Mouse (Mus musculus) forebrain, embryonic 16.5 days (tissue): Measurements from ENCODE around the gene Tex22. TPM values are rescaled to one million over a fixed set of nuclear protein-coding genes. Genes with fewer than 3 reads are reported as not detected.

Experiments used
- ATAC-seq: fragments of 200-750 bp; cut with Nextera tagmentation; 2 replicates; pipeline ENCODE4 v1.8.0; 2017; ENCODE audit warnings: mild to moderate bottlenecking, moderate library complexity
- H3K27ac ChIP-seq: fragments of 300-500 bp; sonication (generic); 2 replicates; pipeline ENCODE4 v1.5.1; 2014; ENCODE audit warnings: low read length, control low read depth
- H3K27me3 ChIP-seq: fragments of 300-500 bp; sonication (generic); replicated peaks from 2 replicates; pipeline ENCODE4 v1.6.1; 2014; ENCODE audit warnings: low read length; ENCODE audit not compliant: control insufficient read depth, insufficient read depth
- H3K36me3 ChIP-seq: fragments of 300-500 bp; sonication (generic); 2 replicates; pipeline ENCODE4 v1.6.1; 2014; ENCODE audit not compliant: control insufficient read depth, insufficient read depth
- H3K4me1 ChIP-seq: fragments of 300-500 bp; sonication (generic); replicated peaks from 2 replicates; pipeline ENCODE4 v1.6.1; 2014; ENCODE audit warnings: low read length; ENCODE audit not compliant: control insufficient read depth, insufficient read depth
- H3K4me2 ChIP-seq: fragments of 300-500 bp; sonication (generic); 2 replicates; pipeline ENCODE4 v1.6.1; 2014; ENCODE audit warnings: mild to moderate bottlenecking, low read length, control low read depth
- H3K4me3 ChIP-seq: fragments of 300-500 bp; sonication (generic); replicated peaks from 2 replicates; pipeline ENCODE4 v1.5.1; 2014; ENCODE audit warnings: mild to moderate bottlenecking, low read length, control low read depth
- H3K9ac ChIP-seq: fragments of 300-500 bp; sonication (generic); replicated peaks from 2 replicates; pipeline ENCODE4 v1.6.1; 2014; ENCODE audit warnings: low read depth, low read length, control low read depth
- H3K9me3 ChIP-seq: fragments of 300-500 bp; sonication (generic); 2 replicates; pipeline ENCODE4 v1.6.1; 2016; ENCODE audit warnings: low read length; ENCODE audit not compliant: control insufficient read depth
- WGBS: fragments of 180-500 bp; shearing (Covaris S2); extraction: QIAGEN DNeasy Blood & Tissue Kit; methylation state at CpG from one replicate; pipeline ENCODE4 v1.1.7; 2014; 5-methylcytosine and 5-hydroxymethylcytosine counted together
- polyA plus RNA-seq: library from polyadenylated mRNA; unstranded; fragments of >200 nt; fragmentation: Nextera tagmentation; extraction: Ambion mirVana; gene quantifications from 2 replicates; pipeline ENCODE4 v1.2.1, GENCODE M21; 2015

The Tex22 gene
- polyA plus RNA-seq, 1 experiment from 2014 or later: not detected

- Histone ChIP-seq H3K27ac (no peak overlapping the region), H3K4me2 (no peak overlapping the region), H3K9me3 (no peaks in the 10 kb centered on the region), H3K27me3 (no peaks in the 10 kb centered on the region), H3K4me1 (no peaks in the 10 kb centered on the region), H3K4me3 (no peak overlapping the region), H3K36me3 (peaks cover 55% of the 10 kb centered on the region), H3K9ac (no peak overlapping the region)
- ATAC-seq: no peak
- 95% methylated on average over 8 of the region's 8 CpGs for WGBS
Observed at GRCm38 (mm10) chr12:113130732-113131131, 56.4 kb downstream of the Tex22 start.

DNA sequence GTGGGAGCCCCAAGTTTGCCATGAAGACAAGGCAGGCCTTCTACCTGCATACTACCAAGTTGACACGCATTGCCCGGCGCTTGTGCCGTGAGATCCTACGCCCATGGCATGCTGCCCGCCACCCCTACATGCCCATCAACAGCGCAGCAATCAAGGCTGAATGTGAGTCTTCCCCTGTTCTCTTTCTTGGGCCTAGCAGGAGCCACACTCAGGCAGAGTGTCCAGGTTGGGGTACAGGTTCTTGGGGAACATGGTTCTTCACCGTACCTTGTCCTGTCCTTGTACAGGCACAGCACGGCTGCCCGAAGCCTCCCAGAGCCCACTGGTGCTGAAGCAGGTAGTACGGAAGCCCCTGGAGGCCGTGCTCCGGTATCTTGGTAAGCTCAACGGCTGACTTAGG lies 57.3 kb downstream of the Tex22 start:
- ATAC-seq: no peak
- H3K4me3 ChIP-seq: no peak overlapping the region
- H3K27ac ChIP-seq: no peak overlapping the region
- H3K4me1 ChIP-seq: no peaks in the 10 kb centered on the region
- H3K36me3 ChIP-seq: peaks cover 61% of the 10 kb centered on the region
- WGBS: 97% methylated on average over 14 of the region's 14 CpGs
- no peaks in the 10 kb centered on the region for H3K27me3 ChIP-seq
- no peak overlapping the region for H3K9ac ChIP-seq
- H3K9me3 ChIP-seq: no peaks in the 10 kb centered on the region
- no peak overlapping the region for H3K4me2 ChIP-seq

- no peaks in the 10 kb centered on the region for H3K27me3 ChIP-seq
- no peak overlapping the region for H3K9ac ChIP-seq
- WGBS: 49% methylated on average over 2 of the region's 2 CpGs
- no peak overlapping the region for H3K4me2 ChIP-seq
- no peak overlapping the region for H3K4me3 ChIP-seq
- no peaks in the 10 kb centered on the region for H3K9me3 ChIP-seq
- no peak for ATAC-seq
- H3K36me3 ChIP-seq: peaks cover 68% of the 10 kb centered on the region
- no peaks in the 10 kb centered on the region for H3K4me1 ChIP-seq
- no peak overlapping the region for H3K27ac ChIP-seq
Observed at GRCm38 (mm10) chr12:113132567-113132966, 58.3 kb downstream of the Tex22 start.

DNA sequence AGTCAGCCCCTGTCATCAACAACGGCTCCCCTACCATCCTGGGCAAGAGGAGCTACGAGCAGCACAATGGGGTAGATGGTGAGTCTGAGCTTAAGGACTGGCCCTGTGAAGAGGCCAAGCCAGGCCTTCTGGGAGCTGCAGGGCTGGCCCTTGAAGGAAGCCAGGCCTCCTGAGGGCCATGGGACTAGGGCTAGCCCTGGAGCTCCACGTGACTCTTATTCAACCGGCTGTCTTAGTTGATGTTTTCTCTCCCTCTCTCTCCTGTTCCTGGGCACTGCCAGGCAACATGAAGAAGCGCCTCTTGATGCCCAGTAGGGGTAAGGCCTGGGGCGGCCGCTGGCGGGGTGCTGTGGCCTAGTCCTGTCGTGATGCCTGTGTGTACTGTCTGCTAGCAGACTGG lies 59.0 kb downstream of the Tex22 start:
- H3K27ac ChIP-seq: no peak overlapping the region
- no peak overlapping the region for H3K4me3 ChIP-seq
- H3K9ac ChIP-seq: no peak overlapping the region
- 87% methylated on average over 9 of the region's 9 CpGs for WGBS
- H3K27me3 ChIP-seq: no peaks in the 10 kb centered on the region
- H3K4me2 ChIP-seq: no peak overlapping the region
- H3K36me3 ChIP-seq: peaks cover 61% of the 10 kb centered on the region
- ATAC-seq: no peak
- no peaks in the 10 kb centered on the region for H3K4me1 ChIP-seq
- no peaks in the 10 kb centered on the region for H3K9me3 ChIP-seq

DNA sequence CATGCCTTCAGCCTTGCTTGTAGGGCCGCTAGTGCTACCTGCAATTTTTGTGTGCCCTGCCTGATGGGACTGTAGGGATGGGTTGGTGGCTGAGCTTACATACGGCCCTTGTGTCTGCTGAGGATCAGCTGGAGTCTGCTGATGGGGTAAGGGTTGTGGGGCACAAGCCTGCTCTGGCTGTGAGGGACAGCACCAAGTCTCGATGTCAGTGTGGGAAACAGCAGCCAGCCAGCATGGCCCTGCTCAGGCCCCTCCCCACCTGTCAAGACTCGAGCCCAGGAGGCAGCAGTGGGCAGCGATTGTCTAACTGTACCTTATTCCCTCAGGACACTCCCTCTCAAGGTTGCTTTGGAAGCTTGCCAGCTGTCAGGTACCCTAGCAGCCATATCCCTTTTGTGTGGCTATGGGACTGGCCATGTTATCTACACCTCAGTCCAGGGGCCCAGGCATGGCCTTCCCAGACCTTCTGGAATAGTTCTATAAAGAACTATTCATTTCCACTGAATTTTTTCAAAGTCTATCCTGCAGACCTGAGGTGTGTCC lies 59.6 kb downstream of the Tex22 start:
- no peak overlapping the region for H3K4me3 ChIP-seq
- peaks cover 5% of the 10 kb centered on the region for H3K4me1 ChIP-seq
- 82% methylated on average over 5 of the region's 5 CpGs for WGBS
- no peak overlapping the region for H3K9ac ChIP-seq
- no peaks in the 10 kb centered on the region for H3K9me3 ChIP-seq
- no peak for ATAC-seq
- no peak overlapping the region for H3K27ac ChIP-seq
- H3K27me3 ChIP-seq: no peaks in the 10 kb centered on the region
- no peak overlapping the region for H3K4me2 ChIP-seq
- peaks cover 56% of the 10 kb centered on the region for H3K36me3 ChIP-seq

GRCm38 (mm10) chr12:113134502-113134901 lies 60.2 kb downstream of the Tex22 start:
- H3K4me3 ChIP-seq: no peak overlapping the region
- no peak for ATAC-seq
- H3K36me3 ChIP-seq: peaks cover 53% of the 10 kb centered on the region
- no peaks in the 10 kb centered on the region for H3K27me3 ChIP-seq
- H3K4me1 ChIP-seq: peaks cover 11% of the 10 kb centered on the region
- no peak overlapping the region for H3K27ac ChIP-seq
- no peaks in the 10 kb centered on the region for H3K9me3 ChIP-seq
- no peak overlapping the region for H3K9ac ChIP-seq
- 93% methylated on average over 4 of the region's 4 CpGs for WGBS
- no peak overlapping the region for H3K4me2 ChIP-seq

- peaks cover 44% of the 10 kb centered on the region for H3K36me3 ChIP-seq
- no peak for ATAC-seq
- WGBS: 85% methylated on average over 7 of the region's 7 CpGs
Observed at GRCm38 (mm10) chr12:113135401-113135800, 61.1 kb downstream of the Tex22 start.

GRCm38 (mm10) chr12:113136492-113137020 lies 62.3 kb downstream of the Tex22 start:
- Histone ChIP-seq H3K4me1 (peaks cover 22% of the 10 kb centered on the region), H3K9me3 (no peaks in the 10 kb centered on the region), H3K4me2 (no peak overlapping the region), H3K9ac (no peak overlapping the region), H3K36me3 (peaks cover 42% of the 10 kb centered on the region), H3K27me3 (no peaks in the 10 kb centered on the region), H3K4me3 (no peak overlapping the region), H3K27ac (no peak overlapping the region)
- 83% methylated on average over 17 of the region's 17 CpGs for WGBS
- no peak for ATAC-seq

More at GRCm38 (mm10) chr12:113135401-113135800, 61.1 kb downstream of the Tex22 start:
- no peaks in the 10 kb centered on the region for H3K27me3 ChIP-seq
- H3K4me2 ChIP-seq: no peak overlapping the region
- peaks cover 14% of the 10 kb centered on the region for H3K4me1 ChIP-seq
- H3K27ac ChIP-seq: no peak overlapping the region
- H3K9me3 ChIP-seq: no peaks in the 10 kb centered on the region
- H3K4me3 ChIP-seq: no peak overlapping the region
- no peak overlapping the region for H3K9ac ChIP-seq

- H3K9ac ChIP-seq: no peak overlapping the region
- H3K4me2 ChIP-seq: no peak overlapping the region
- H3K27me3 ChIP-seq: no peaks in the 10 kb centered on the region
- H3K9me3 ChIP-seq: no peaks in the 10 kb centered on the region
- 88% methylated on average over 18 of the region's 18 CpGs for WGBS
- no peak overlapping the region for H3K4me3 ChIP-seq
- H3K27ac ChIP-seq: no peak overlapping the region; the same call in 1 of the 2 replicates
- ATAC-seq: no peak
- H3K4me1 ChIP-seq: peaks cover 32% of the 10 kb centered on the region
- peaks cover 37% of the 10 kb centered on the region for H3K36me3 ChIP-seq
Observed at GRCm38 (mm10) chr12:113137260-113138213, 63.2 kb downstream of the Tex22 start.
